Mouse (Mus musculus): Measurements from ENCODE around the gene Chd6. TPM values are rescaled to one million over a fixed set of nuclear protein-coding genes. Genes with fewer than 3 reads are reported as not detected.

Chd6 gene
- total and polyA plus RNA-seq, 2 experiments from 2014 or later = 29.2 to 74.0 TPM

- no peaks in the 10 kb centered on the region for H3K9me3 ChIP-seq (ENCODE audit: low read length)
- DNase-seq (ENCODE audit: low spot score) (peak; percentile 50), ATAC-seq (no peak)
- H3K27me3 ChIP-seq (ENCODE audit: insufficient read depth, low read length) = no peaks in the 10 kb centered on the region
- no peak overlapping the region for H3K4me2 ChIP-seq (ENCODE audit: low read depth, low read length)
- WGBS = 59% methylated on average over 4 of the region's 4 CpGs
- no peak overlapping the region for H3K9ac ChIP-seq (replicated peaks; ENCODE audit: low read length)
- TF ChIP-seq CTCF (IDR thresholded peaks at IDR 0.05; ENCODE audit: low read depth) = no peak
- no peaks in the 10 kb centered on the region for H3K4me1 ChIP-seq (ENCODE audit: insufficient read depth, low read length)
- no peaks in the 10 kb centered on the region for H3K36me3 ChIP-seq (ENCODE audit: insufficient read depth, low read length)
- H3K4me3 ChIP-seq (ENCODE audit: low read length) = no peak overlapping the region
- no peak overlapping the region for H3K27ac ChIP-seq
Observed at GRCm38 (mm10) chr2:160934451-160934850, 174.4 kb downstream of the Chd6 start.

DNA sequence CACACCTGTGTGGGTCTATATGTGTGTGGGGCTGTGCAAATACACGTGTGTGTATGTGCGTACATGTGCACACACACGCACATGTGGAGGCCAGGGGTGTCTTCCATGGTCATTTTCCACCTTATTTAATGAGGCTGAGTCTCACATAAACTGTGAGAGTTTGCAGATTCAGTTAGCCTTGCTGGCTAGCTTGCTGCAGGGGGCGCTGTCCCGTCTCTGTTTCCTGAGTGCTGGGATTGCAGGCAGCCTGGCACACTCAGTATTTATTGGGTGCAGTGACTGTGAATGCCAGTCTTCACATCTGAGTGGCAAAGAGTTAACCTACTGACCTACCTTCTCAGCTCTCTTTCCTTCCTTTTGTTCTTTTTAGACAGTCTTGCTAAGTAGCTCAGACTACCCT is 175.0 kb downstream of the Chd6 start:
- ATAC-seq = no peak
- peak; percentile 41 for TF ChIP-seq CTCF (IDR thresholded peaks at IDR 0.05; ENCODE audit: low read depth)

GRCm38 (mm10) chr2:160932981-160933380 is 175.9 kb downstream of the Chd6 start:
- Histone ChIP-seq H3K4me1 (ENCODE audit: insufficient read depth, low read length) (no peaks in the 10 kb centered on the region), H3K4me3 (ENCODE audit: low read length) (no peak overlapping the region), H3K9ac (replicated peaks; ENCODE audit: low read length) (no peak overlapping the region), H3K36me3 (ENCODE audit: insufficient read depth, low read length) (no peaks in the 10 kb centered on the region), H3K9me3 (ENCODE audit: low read length) (no peaks in the 10 kb centered on the region), H3K27me3 (ENCODE audit: insufficient read depth, low read length) (no peaks in the 10 kb centered on the region), H3K4me2 (ENCODE audit: low read depth, low read length) (no peak overlapping the region), H3K27ac (no peak overlapping the region)
- ATAC-seq (no peak), DNase-seq (ENCODE audit: low spot score) (no peak)
- TF ChIP-seq CTCF (IDR thresholded peaks at IDR 0.05; ENCODE audit: low read depth) = no peak
- 81% methylated on average over 3 of the region's 3 CpGs for WGBS

More for the DNA sequence above, 175.0 kb downstream of the Chd6 start:
- H3K27ac ChIP-seq = no peak overlapping the region
- no peak overlapping the region for H3K9ac ChIP-seq (replicated peaks; ENCODE audit: low read length)
- 70% methylated on average over 5 of the region's 5 CpGs for WGBS
- no peak overlapping the region for H3K4me2 ChIP-seq (ENCODE audit: low read depth, low read length)
- H3K36me3 ChIP-seq (ENCODE audit: insufficient read depth, low read length) = no peaks in the 10 kb centered on the region
- H3K4me1 ChIP-seq (ENCODE audit: insufficient read depth, low read length) = no peaks in the 10 kb centered on the region
- H3K27me3 ChIP-seq (ENCODE audit: insufficient read depth, low read length) = no peaks in the 10 kb centered on the region
- H3K9me3 ChIP-seq (ENCODE audit: low read length) = no peaks in the 10 kb centered on the region
- H3K4me3 ChIP-seq (ENCODE audit: low read length) = no peak overlapping the region
- no peak for DNase-seq (ENCODE audit: low spot score)

DNA sequence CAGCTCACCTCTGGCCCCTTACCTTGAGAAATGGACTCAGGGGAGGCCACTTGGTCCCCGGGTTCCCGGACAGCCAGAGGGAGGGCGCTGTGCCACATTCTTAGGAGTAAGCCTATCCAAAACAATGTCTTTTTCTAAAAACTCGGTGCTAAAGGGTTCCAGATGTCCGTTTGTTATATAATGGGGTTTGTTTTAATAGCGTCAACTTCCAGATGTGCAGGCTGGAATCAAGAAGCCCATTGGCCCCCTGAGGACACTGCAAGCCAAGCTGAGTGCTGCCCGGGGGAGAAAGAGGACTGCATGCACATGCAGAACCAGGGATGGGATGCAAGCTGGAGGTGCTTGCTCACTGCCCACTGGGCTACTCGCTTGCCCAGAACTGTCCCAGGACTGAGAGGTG is 176.6 kb downstream of the Chd6 start:
- Histone ChIP-seq H3K36me3 (ENCODE audit: insufficient read depth, low read length) (no peaks in the 10 kb centered on the region), H3K9me3 (ENCODE audit: low read length) (no peaks in the 10 kb centered on the region), H3K27ac (no peak overlapping the region), H3K4me3 (ENCODE audit: low read length) (no peak overlapping the region), H3K4me1 (ENCODE audit: insufficient read depth, low read length) (no peaks in the 10 kb centered on the region), H3K9ac (replicated peaks; ENCODE audit: low read length) (no peak overlapping the region), H3K4me2 (ENCODE audit: low read depth, low read length) (no peak overlapping the region), H3K27me3 (ENCODE audit: insufficient read depth, low read length) (no peaks in the 10 kb centered on the region)
- ATAC-seq (no peak), DNase-seq (ENCODE audit: low spot score) (no peak)
- WGBS = 71% methylated on average over 8 of the region's 8 CpGs
- TF ChIP-seq CTCF (IDR thresholded peaks at IDR 0.05; ENCODE audit: low read depth) = no peak

DNA sequence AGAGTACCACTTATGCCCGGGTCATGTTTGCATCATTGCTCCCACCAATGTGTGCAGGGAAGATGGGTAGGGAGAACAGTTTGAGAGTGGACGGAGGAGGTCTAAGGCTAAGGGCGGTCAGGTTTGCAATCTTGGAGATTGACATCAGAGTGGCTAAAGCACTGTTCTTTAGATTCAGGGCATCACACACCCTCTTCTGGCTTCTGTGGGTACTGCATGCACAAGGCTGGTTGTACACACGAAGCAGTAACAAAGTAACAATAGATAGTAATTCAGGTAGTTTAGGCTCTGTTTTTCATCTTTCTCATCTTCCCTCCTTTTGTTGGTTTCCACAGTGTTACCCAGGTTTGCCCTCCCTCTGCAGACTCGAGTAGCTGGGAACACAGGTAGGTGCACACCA is 177.5 kb downstream of the Chd6 start:
- Histone ChIP-seq H3K4me3 (ENCODE audit: low read length) (no peak overlapping the region), H3K9ac (replicated peaks; ENCODE audit: low read length) (no peak overlapping the region), H3K4me1 (ENCODE audit: insufficient read depth, low read length) (no peaks in the 10 kb centered on the region), H3K27ac (no peak overlapping the region), H3K4me2 (ENCODE audit: low read depth, low read length) (no peak overlapping the region), H3K9me3 (ENCODE audit: low read length) (no peaks in the 10 kb centered on the region), H3K36me3 (ENCODE audit: insufficient read depth, low read length) (no peaks in the 10 kb centered on the region), H3K27me3 (ENCODE audit: insufficient read depth, low read length) (no peaks in the 10 kb centered on the region)
- TF ChIP-seq CTCF (IDR thresholded peaks at IDR 0.05; ENCODE audit: low read depth) = peak; percentile 30
- DNase-seq (ENCODE audit: low spot score) = no peak
- WGBS = 94% methylated on average over 5 of the region's 5 CpGs
- no peak for ATAC-seq

GRCm38 (mm10) chr2:160925203-160925602 is 183.7 kb downstream of the Chd6 start:
- H3K9me3 ChIP-seq (ENCODE audit: low read length) = no peaks in the 10 kb centered on the region
- no peaks in the 10 kb centered on the region for H3K36me3 ChIP-seq (ENCODE audit: insufficient read depth, low read length)
- H3K4me2 ChIP-seq (ENCODE audit: low read depth, low read length) = no peak overlapping the region
- no peak for TF ChIP-seq CTCF (IDR thresholded peaks at IDR 0.05; ENCODE audit: low read depth)
- DNase-seq (ENCODE audit: low spot score) (peak; percentile 64), ATAC-seq (peak; percentile 71)
- H3K27me3 ChIP-seq (ENCODE audit: insufficient read depth, low read length) = no peaks in the 10 kb centered on the region
- H3K4me1 ChIP-seq (ENCODE audit: insufficient read depth, low read length) = no peaks in the 10 kb centered on the region
- H3K4me3 ChIP-seq (ENCODE audit: low read length) = no peak overlapping the region
- no peak overlapping the region for H3K27ac ChIP-seq
- 38% methylated on average over 9 of the region's 9 CpGs for WGBS
- no peak overlapping the region for H3K9ac ChIP-seq (replicated peaks; ENCODE audit: low read length)

- no peak for TF ChIP-seq CTCF (IDR thresholded peaks at IDR 0.05; ENCODE audit: low read depth)
- Histone ChIP-seq H3K4me1 (ENCODE audit: insufficient read depth, low read length) (no peaks in the 10 kb centered on the region), H3K36me3 (ENCODE audit: insufficient read depth, low read length) (no peaks in the 10 kb centered on the region), H3K4me2 (ENCODE audit: low read depth, low read length) (no peak overlapping the region), H3K27ac (no peak overlapping the region), H3K9me3 (ENCODE audit: low read length) (no peaks in the 10 kb centered on the region), H3K27me3 (ENCODE audit: insufficient read depth, low read length) (no peaks in the 10 kb centered on the region), H3K9ac (replicated peaks; ENCODE audit: low read length) (no peak overlapping the region), H3K4me3 (ENCODE audit: low read length) (no peak overlapping the region)
- WGBS = 82% methylated on average over 3 of the region's 7 CpGs
- no peak for DNase-seq (ENCODE audit: low spot score)
- ATAC-seq = no peak
Observed at GRCm38 (mm10) chr2:160921285-160921684, 187.6 kb downstream of the Chd6 start.
